Mouse (Mus musculus): ENCODE data around the gene Defb23. TPM values are rescaled to one million over a fixed set of nuclear protein-coding genes. Genes with fewer than 3 reads are reported as not detected.

Gene Defb23
- total and polyA plus RNA-seq, 3 experiments, result not detected

GRCm38 (mm10) chr2:152470973-152471372 lies 6.6 kb upstream of the Defb23 start (continued):
- TF ChIP-seq ETS1 (IDR thresholded peaks at IDR 0.05; ENCODE audit: low read depth, low read length) (no peak), MXI1 (IDR thresholded peaks at IDR 0.05; ENCODE audit: low read depth, low read length) (no peak), UBTF (IDR thresholded peaks at IDR 0.05; ENCODE audit: borderline replicate concordance, insufficient read depth, low read depth, low read length) (no peak), ELF1 (IDR thresholded peaks at IDR 0.05; ENCODE audit: low read depth, low read length) (no peak), MYB (IDR thresholded peaks at IDR 0.05; ENCODE audit: low read depth, low read length) (no peak)

- Histone ChIP-seq H3K36me3 (ENCODE audit: control insufficient read depth in 1 of 2, insufficient read depth in 2 of 2, low read length in 2 of 2) (no peaks in the 10 kb centered on the region), H3K79me2 (ENCODE audit: control insufficient read depth, insufficient read depth, low read length, poor library complexity) (no peaks in the 10 kb centered on the region), H3K27ac (ENCODE audit: control insufficient read depth, low read depth, low read length) (no peak overlapping the region), H3K9ac (ENCODE audit: control insufficient read depth, low read depth, low read length, poor library complexity, severe bottlenecking) (no peak overlapping the region), H3K4me3 (ENCODE audit: control insufficient read depth in 1 of 2, insufficient read depth in 1 of 2, low read depth in 2 of 2, low read length in 2 of 2) (no peak overlapping the region), H3K9me3 (replicated peaks; ENCODE audit: insufficient read depth, low read length) (no peaks in the 10 kb centered on the region), H3K27me3 (ENCODE audit: control insufficient read depth in 1 of 2, insufficient read depth in 2 of 2, low read length in 2 of 2) (peaks cover 7 to 18% of the 10 kb centered on the region in 2 experiments; a peak in 3 of 4 replicates), H3K4me1 (ENCODE audit: control insufficient read depth in 1 of 2, insufficient read depth in 2 of 2, low read length in 2 of 2) (no peaks in the 10 kb centered on the region)
- no peak for TF ChIP-seq JUND (IDR thresholded peaks at IDR 0.05; ENCODE audit: low read depth, low read length)
- TF ChIP-seq BHLHE40 (IDR thresholded peaks at IDR 0.05; ENCODE audit: borderline replicate concordance, low read depth, low read length), result no peak
- no peak for TF ChIP-seq UBTF (IDR thresholded peaks at IDR 0.05; ENCODE audit: borderline replicate concordance, insufficient read depth, low read depth, low read length)
- TF ChIP-seq GABPA (IDR thresholded peaks at IDR 0.05; ENCODE audit: low read depth, low read length), result no peak
- no peak for TF ChIP-seq NRF1 (IDR thresholded peaks at IDR 0.05; ENCODE audit: insufficient read depth, low read depth, low read length, poor library complexity, severe bottlenecking)
- no peak for TF ChIP-seq HCFC1 (IDR thresholded peaks at IDR 0.05; ENCODE audit: low read depth, low read length)
- no peak for TF ChIP-seq MYB (IDR thresholded peaks at IDR 0.05; ENCODE audit: low read depth, low read length)
- TF ChIP-seq MAX (IDR thresholded peaks at IDR 0.05; ENCODE audit: low read length), result no peak
- no peak for TF ChIP-seq E2F4 (IDR thresholded peaks at IDR 0.05; ENCODE audit: borderline replicate concordance, low read depth, low read length)
- TF ChIP-seq ZC3H11A (IDR thresholded peaks at IDR 0.05; ENCODE audit: low read depth, low read length), result no peak
- no peak for DNase-seq (ENCODE audit: low read depth, low spot score)
Measured at GRCm38 (mm10) chr2:152459241-152459640, 5.2 kb downstream of the Defb23 start.

- Histone ChIP-seq H3K9me3 (replicated peaks; ENCODE audit: insufficient read depth, low read length) (no peaks in the 10 kb centered on the region), H3K27me3 (ENCODE audit: control insufficient read depth in 1 of 2, insufficient read depth in 2 of 2, low read length in 2 of 2) (peaks cover 4 to 9% of the 10 kb centered on the region in 2 experiments; a peak in 2 of 4 replicates), H3K36me3 (ENCODE audit: control insufficient read depth in 1 of 2, insufficient read depth in 2 of 2, low read length in 2 of 2) (no peaks in the 10 kb centered on the region; a peak in 1 of 4 replicates), H3K27ac (ENCODE audit: control insufficient read depth, low read depth, low read length) (no peak overlapping the region), H3K9ac (ENCODE audit: control insufficient read depth, low read depth, low read length, poor library complexity, severe bottlenecking) (no peak overlapping the region), H3K4me3 (ENCODE audit: control insufficient read depth in 1 of 2, insufficient read depth in 1 of 2, low read depth in 2 of 2, low read length in 2 of 2) (no peak overlapping the region), H3K4me1 (ENCODE audit: control insufficient read depth in 1 of 2, insufficient read depth in 2 of 2, low read length in 2 of 2) (peaks cover 2% of the 10 kb centered on the region in 2 experiments; a peak in 3 of 4 replicates), H3K79me2 (ENCODE audit: control insufficient read depth, insufficient read depth, low read length, poor library complexity) (no peaks in the 10 kb centered on the region)
- DNase-seq (ENCODE audit: low read depth, low spot score), result no peak
- TF ChIP-seq TBP (IDR thresholded peaks at IDR 0.05; ENCODE audit: low read depth, low read length), result no peak
- TF ChIP-seq CHD1 (IDR thresholded peaks at IDR 0.05; ENCODE audit: low read depth, low read length), result no peak
- TF ChIP-seq KAT2A (conservative IDR thresholded peaks at IDR 0.05; ENCODE audit: low read depth, low read length), result no peak
- TF ChIP-seq MXI1 (IDR thresholded peaks at IDR 0.05; ENCODE audit: low read depth, low read length), result no peak
- TF ChIP-seq JUND (IDR thresholded peaks at IDR 0.05; ENCODE audit: low read depth, low read length), result no peak
- TF ChIP-seq USF2 (IDR thresholded peaks at IDR 0.05; ENCODE audit: borderline replicate concordance in 1 of 2, insufficient read depth in 1 of 2, low read depth in 1 of 2, low read length in 2 of 2), result no peak
- no peak for TF ChIP-seq RCOR1 (IDR thresholded peaks at IDR 0.05; ENCODE audit: low read depth, low read length)
- TF ChIP-seq ZKSCAN1 (IDR thresholded peaks at IDR 0.05; ENCODE audit: low read depth, low read length), result no peak
- no peak for TF ChIP-seq MAZ (IDR thresholded peaks at IDR 0.05; ENCODE audit: low read depth, low read length)
- TF ChIP-seq SIN3A (IDR thresholded peaks at IDR 0.05; ENCODE audit: low read length), result no peak
Measured at GRCm38 (mm10) chr2:152452101-152452781, 12.2 kb downstream of the Defb23 start.
